Mouse (Mus musculus): ENCODE data around the gene F3. TPM values are rescaled to one million over a fixed set of nuclear protein-coding genes. Genes with fewer than 3 reads are reported as not detected.
"Not testable (repeated sequence)": the region's sequence is repeated elsewhere in the genome, so short reads cannot be mapped to it uniquely, and the experiment has no call there.

The F3 gene
- total RNA-seq, 2 experiments from 2014 or later: 52.6 to 68.0 TPM

GRCm38 (mm10) chr3:121735542-121735941 is 12.2 kb downstream of the F3 start:
- H3K4me3 ChIP-seq: no peak overlapping the region

GRCm38 (mm10) chr3:121736025-121736744 is 12.8 kb downstream of the F3 start:
- Histone ChIP-seq H3K27ac (peak overlapping the region; percentile 82), H3K4me3 (no peak overlapping the region)
- TF ChIP-seq CTCF (conservative IDR thresholded peaks at IDR 0.05): peak; percentile 95
- peak; percentile 81 for DNase-seq (ENCODE audit: low spot score in 2 of 2)

More at GRCm38 (mm10) chr3:121735542-121735941, 12.2 kb downstream of the F3 start:
- no peak for TF ChIP-seq CTCF (conservative IDR thresholded peaks at IDR 0.05)
- no peak for DNase-seq (ENCODE audit: low spot score in 2 of 2)
- H3K27ac ChIP-seq: peak overlapping the region; percentile 82

- H3K4me3 ChIP-seq: no peak overlapping the region
- TF ChIP-seq CTCF (conservative IDR thresholded peaks at IDR 0.05): peak; percentile 67
- no peak overlapping the region for H3K27ac ChIP-seq
- no peak for DNase-seq (ENCODE audit: low spot score in 2 of 2)
These were observed 14.1 kb downstream of the F3 start for GRCm38 (mm10) chr3:121737453-121737852.

- Histone ChIP-seq H3K27ac (no peak overlapping the region), H3K4me3 (no peak overlapping the region)
- TF ChIP-seq CTCF (conservative IDR thresholded peaks at IDR 0.05): no peak
- DNase-seq (ENCODE audit: low spot score in 2 of 2): no peak
These were observed 14.6 kb downstream of the F3 start for GRCm38 (mm10) chr3:121737901-121738300.

GRCm38 (mm10) chr3:121738742-121739342 is 15.5 kb downstream of the F3 start:
- no peak for DNase-seq (ENCODE audit: low spot score in 2 of 2)
- Histone ChIP-seq H3K4me3 (no peak overlapping the region), H3K27ac (no peak overlapping the region)
- TF ChIP-seq CTCF (conservative IDR thresholded peaks at IDR 0.05): no peak

- Histone ChIP-seq H3K4me3 (no peak overlapping the region), H3K27ac (no peak overlapping the region)
- DNase-seq (ENCODE audit: low spot score in 2 of 2): no peak
- TF ChIP-seq CTCF (conservative IDR thresholded peaks at IDR 0.05): no peak
These were observed 16.3 kb downstream of the F3 start for GRCm38 (mm10) chr3:121739489-121740213.

GRCm38 (mm10) chr3:121741186-121741848 is 18.0 kb downstream of the F3 start:
- not testable (repeated sequence) for H3K4me3 ChIP-seq; DNase-seq (ENCODE audit: low spot score in 2 of 2); H3K27ac ChIP-seq

GRCm38 (mm10) chr3:121754319-121755090 is 31.2 kb downstream of the F3 start:
- not testable (repeated sequence) for H3K4me3 ChIP-seq; H3K27ac ChIP-seq; DNase-seq (ENCODE audit: low spot score in 2 of 2)

GRCm38 (mm10) chr3:121755152-121755551 is 31.8 kb downstream of the F3 start:
- no peak for TF ChIP-seq CTCF (conservative IDR thresholded peaks at IDR 0.05)
- DNase-seq (ENCODE audit: low spot score in 2 of 2): no peak
- Histone ChIP-seq H3K4me3 (no peak overlapping the region), H3K27ac (no peak overlapping the region)

GRCm38 (mm10) chr3:121758373-121758772 is 35.0 kb downstream of the F3 start:
- TF ChIP-seq CTCF (conservative IDR thresholded peaks at IDR 0.05): no peak
- Histone ChIP-seq H3K4me3 (no peak overlapping the region), H3K27ac (no peak overlapping the region)
- no peak for DNase-seq (ENCODE audit: low spot score in 2 of 2)

- DNase-seq (ENCODE audit: low spot score in 2 of 2): no peak
- Histone ChIP-seq H3K27ac (no peak overlapping the region), H3K4me3 (no peak overlapping the region)
- TF ChIP-seq CTCF (conservative IDR thresholded peaks at IDR 0.05): peak; percentile 82
These were observed 38.9 kb downstream of the F3 start for GRCm38 (mm10) chr3:121762056-121762852.

GRCm38 (mm10) chr3:121766048-121766447 is 42.7 kb downstream of the F3 start:
- Histone ChIP-seq H3K4me3 (no peak overlapping the region), H3K27ac (no peak overlapping the region)
- no peak for DNase-seq (ENCODE audit: low spot score in 2 of 2)
- TF ChIP-seq CTCF (conservative IDR thresholded peaks at IDR 0.05): no peak

Measured in layer of hippocampus, adult 2 months (tissue).